23 mouse cellular contexts compared by ENCODE assay signal in genomic region chr3:127038570-127038969, GRCm38 (mm10).
DNase-seq lines count a peak whose midpoint lies in the region; ATAC-seq lines count a peak whose summit lies in the region.
"Had no signal": no experiment of that assay in that cellular context is flagged by ENCODE, and none has a peak within 500 bp of the region (broad histone marks: within the 10 kb centered on the region; RNA-seq: fewer than 3 reads in every experiment).

No protein-coding gene starts in this region.

- H3K36me3 ChIP-seq in midbrain, embryonic 15.5 days (replicated peaks) = peaks cover 11% of the 10 kb centered on the region; the same call in 1 of the 2 replicates
- H3K36me3 ChIP-seq: embryonic facial prominence, embryonic 13.5 days; forebrain, embryonic 12.5 days; heart, embryonic 10.5 days; limb, embryonic 10.5 days; liver, embryonic 15.5 days; stomach, embryonic 15.5 days had no signal

- no peak overlapping the region for H3K4me3 ChIP-seq in midbrain, embryonic 15.5 days
- H3K4me3 ChIP-seq: embryonic facial prominence, embryonic 13.5 days; erythroblast, embryonic 14.5 days; forebrain, embryonic 12.5 days; heart, embryonic 10.5 days; limb, embryonic 10.5 days; liver, embryonic 15.5 days; neural tube, embryonic 15.5 days; stomach, embryonic 15.5 days had no signal

- no peaks in the 10 kb centered on the region for H3K27me3 ChIP-seq in midbrain, embryonic 15.5 days (replicated peaks)
- H3K27me3 ChIP-seq: embryonic facial prominence, embryonic 13.5 days; forebrain, embryonic 12.5 days; liver, embryonic 15.5 days; neural tube, embryonic 15.5 days; stomach, embryonic 15.5 days had no signal

- H3K4me2 ChIP-seq in midbrain, embryonic 15.5 days = no peak overlapping the region
- H3K4me2 ChIP-seq: embryonic facial prominence, embryonic 13.5 days; forebrain, embryonic 12.5 days; hindbrain, embryonic 14.5 days; liver, embryonic 15.5 days; neural tube, embryonic 15.5 days; stomach, embryonic 15.5 days had no signal

- no peak overlapping the region for H3K27ac ChIP-seq in midbrain, embryonic 15.5 days
- H3K27ac ChIP-seq: embryonic facial prominence, embryonic 13.5 days; forebrain, embryonic 12.5 days; heart, embryonic 10.5 days; hindbrain, embryonic 14.5 days; limb, embryonic 10.5 days; liver, embryonic 15.5 days; neural tube, embryonic 15.5 days; stomach, embryonic 15.5 days had no signal

- peak; percentile 30 for DNase-seq in cerebellum, adult 9-11 months
- DNase-seq in cerebellum, postnatal 10 days = no peak
- peak; percentile 15 to 25 for DNase-seq in adrenal gland, adult 18-20 months (ENCODE audit: low spot score in 2 of 2)
- DNase-seq in adrenal gland, adult 2 months = peak; percentile 79
- peak; percentile 89 for DNase-seq in brain, adult 2 months (ENCODE audit: low read depth, low spot score)
- DNase-seq in urinary bladder, postnatal 14 days (ENCODE audit: low spot score) = no peak
- DNase-seq: heart, postnatal 4 days; kidney, adult 18-20 months; kidney, postnatal 4 days; liver; lung, postnatal 4 days; thymus, postnatal 4 days had no signal

- WGBS in midbrain, embryonic 15.5 days = 86% methylated on average over 7 of the region's 7 CpGs

- H3K9me3 ChIP-seq in midbrain, embryonic 15.5 days = no peaks in the 10 kb centered on the region
- H3K9me3 ChIP-seq: embryonic facial prominence, embryonic 13.5 days; forebrain, embryonic 12.5 days; heart, embryonic 10.5 days; limb, embryonic 10.5 days; liver, embryonic 15.5 days; neural tube, embryonic 15.5 days; stomach, embryonic 15.5 days had no signal

- no peaks in the 10 kb centered on the region for H3K4me1 ChIP-seq in midbrain, embryonic 15.5 days
- H3K4me1 ChIP-seq: embryonic facial prominence, embryonic 13.5 days; forebrain, embryonic 12.5 days; liver, embryonic 15.5 days; neural tube, embryonic 15.5 days; stomach, embryonic 15.5 days had no signal

- H3K9ac ChIP-seq in midbrain, embryonic 15.5 days = no peak overlapping the region
- H3K9ac ChIP-seq: embryonic facial prominence, embryonic 13.5 days; forebrain, embryonic 12.5 days; hindbrain, embryonic 14.5 days; liver, embryonic 15.5 days; neural tube, embryonic 15.5 days; stomach, embryonic 15.5 days had no signal

- ATAC-seq in midbrain, embryonic 15.5 days (replicated peaks) = no peak
- ATAC-seq: inflammation-experienced regulatory T-cells, adult 6 months had no signal

Comparison
In these comparisons a context has a peak if more than half of its experiments do, and no peak if none do; other contexts are left out.
1. DNase-seq: peak in cerebellum, adult 9-11 months (single experiment), adrenal gland, adult 18-20 months (2 of 2), adrenal gland, adult 2 months (single experiment) and brain, adult 2 months (single experiment); none in cerebellum, postnatal 10 days (0 of 2) and urinary bladder, postnatal 14 days (single experiment).